Comparison of ENCODE assay signal across 8 mouse cellular contexts in the genomic region with DNA sequence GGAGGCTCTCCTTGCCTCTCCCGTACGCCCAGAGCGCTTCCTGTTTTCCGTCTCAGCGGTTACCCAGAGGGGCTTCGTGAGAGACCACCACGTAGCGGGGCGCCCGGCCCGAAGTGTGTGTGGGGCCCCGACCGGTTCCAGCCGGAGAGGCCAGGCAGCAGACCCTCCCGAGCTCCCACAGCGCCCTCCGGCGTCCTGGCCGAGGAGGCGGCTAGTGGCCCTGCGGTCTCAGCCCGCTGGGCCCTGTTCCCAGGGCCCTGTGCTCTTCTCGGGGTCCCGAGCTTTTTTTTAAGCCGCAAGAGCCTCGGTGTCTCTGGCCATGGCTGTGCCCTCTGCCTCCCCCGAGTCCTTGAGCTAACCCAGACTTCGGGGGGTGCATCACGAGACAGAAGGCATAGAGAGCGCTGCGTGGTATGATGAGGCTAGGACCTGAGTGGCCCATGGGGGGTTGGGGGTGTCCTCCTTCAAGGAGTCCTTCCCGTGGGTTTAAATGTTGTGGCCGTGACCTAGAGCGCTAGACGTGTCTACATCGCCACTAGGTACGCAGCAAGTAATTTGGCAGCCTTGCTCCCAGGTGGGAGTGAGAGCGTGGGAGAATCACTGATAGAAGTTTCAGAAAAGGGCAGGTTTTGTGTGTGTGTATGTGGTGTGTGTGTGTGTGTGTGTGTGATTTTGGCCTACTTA. TPM values are rescaled to one million over a fixed set of nuclear protein-coding genes. Genes with fewer than 3 reads are reported as not detected.
DNase-seq lines count a peak whose midpoint lies in the region; ATAC-seq and TF ChIP-seq lines count a peak whose summit lies in the region.

No protein-coding gene starts in this region.

- peaks cover 32% of the 10 kb centered on the region for H3K4me1 ChIP-seq in erythroblast, embryonic 14.5 days (ENCODE audit: control insufficient read depth)
- H3K4me1 ChIP-seq in hindbrain, embryonic 16.5 days (ENCODE audit: control insufficient read depth, insufficient read depth, low read depth, low read length) = peaks cover 11% of the 10 kb centered on the region
- H3K4me1 ChIP-seq in limb, embryonic 14.5 days (ENCODE audit: control insufficient read depth, insufficient read depth, low read length) = peaks cover 11% of the 10 kb centered on the region
- H3K4me1 ChIP-seq in midbrain, embryonic 15.5 days = peaks cover 25% of the 10 kb centered on the region

- peak overlapping the region; percentile 66 for H3K4me2 ChIP-seq in hindbrain, embryonic 16.5 days (ENCODE audit: low read length)
- H3K4me2 ChIP-seq in limb, embryonic 14.5 days (replicated peaks; ENCODE audit: low read depth, low read length, severe bottlenecking) = peak overlapping the region; percentile 91
- peak overlapping the region; percentile 95 for H3K4me2 ChIP-seq in midbrain, embryonic 15.5 days

- H3K4me3 ChIP-seq in erythroblast, embryonic 14.5 days (replicated peaks) = peak overlapping the region; percentile 81
- peak overlapping the region; percentile 89 for H3K4me3 ChIP-seq in hindbrain, embryonic 16.5 days (ENCODE audit: low read length)
- peak overlapping the region; percentile 85 for H3K4me3 ChIP-seq in limb, embryonic 14.5 days (replicated peaks; ENCODE audit: low read length)
- peak overlapping the region; percentile 75 for H3K4me3 ChIP-seq in midbrain, embryonic 15.5 days

- no peaks in the 10 kb centered on the region for H3K27me3 ChIP-seq in erythroblast, embryonic 14.5 days (ENCODE audit: control insufficient read depth)
- H3K27me3 ChIP-seq in hindbrain, embryonic 16.5 days (replicated peaks; ENCODE audit: control insufficient read depth, insufficient read depth, low read length) = no peaks in the 10 kb centered on the region
- no peaks in the 10 kb centered on the region for H3K27me3 ChIP-seq in limb, embryonic 14.5 days (ENCODE audit: control insufficient read depth, insufficient read depth, low read length)
- no peaks in the 10 kb centered on the region for H3K27me3 ChIP-seq in midbrain, embryonic 15.5 days (replicated peaks)

- peak overlapping the region; percentile 92 for H3K9ac ChIP-seq in hindbrain, embryonic 16.5 days (ENCODE audit: low read depth, low read length)
- peak overlapping the region; percentile 90 for H3K9ac ChIP-seq in limb, embryonic 14.5 days (ENCODE audit: low read depth, low read length, severe bottlenecking)
- peak overlapping the region; percentile 86 for H3K9ac ChIP-seq in midbrain, embryonic 15.5 days

- H3K36me3 ChIP-seq in erythroblast, embryonic 14.5 days (ENCODE audit: control insufficient read depth) = peaks cover 3% of the 10 kb centered on the region; the same call in 1 of the 2 replicates
- no peaks in the 10 kb centered on the region for H3K36me3 ChIP-seq in hindbrain, embryonic 16.5 days (ENCODE audit: control insufficient read depth, insufficient read depth, low read length)
- H3K36me3 ChIP-seq in limb, embryonic 14.5 days (ENCODE audit: control insufficient read depth, insufficient read depth, low read length) = no peaks in the 10 kb centered on the region
- H3K36me3 ChIP-seq in midbrain, embryonic 15.5 days (replicated peaks) = no peaks in the 10 kb centered on the region

- peak overlapping the region; percentile 91 for H3K27ac ChIP-seq in hindbrain, embryonic 16.5 days (ENCODE audit: low read depth, low read length)
- peak overlapping the region; percentile 87 for H3K27ac ChIP-seq in limb, embryonic 14.5 days (replicated peaks; ENCODE audit: low read depth, low read length)
- H3K27ac ChIP-seq in midbrain, embryonic 15.5 days = peak overlapping the region; percentile 92

- ATAC-seq in activated CD4-positive, CD25-positive, alpha-beta regulatory T cell, adult 4 months = peak; percentile 17
- peak; percentile 83 for ATAC-seq in hindbrain, embryonic 16.5 days
- ATAC-seq in limb, embryonic 14.5 days (ENCODE audit: low FRiP score, low read depth) = peak; percentile 73
- ATAC-seq in midbrain, embryonic 15.5 days (replicated peaks) = peak; percentile 82

- under 1% methylated on average over 32 of the region's 38 CpGs for WGBS in hindbrain, embryonic 16.5 days
- under 1% methylated on average over 32 of the region's 38 CpGs for WGBS in limb, embryonic 14.5 days
- WGBS in midbrain, embryonic 15.5 days = 0% methylated on average over 37 of the region's 38 CpGs

- H3K9me3 ChIP-seq in erythroblast, embryonic 14.5 days (ENCODE audit: control insufficient read depth, low read length) = no peaks in the 10 kb centered on the region
- H3K9me3 ChIP-seq in hindbrain, embryonic 16.5 days (ENCODE audit: control insufficient read depth, low read length) = no peaks in the 10 kb centered on the region
- no peaks in the 10 kb centered on the region for H3K9me3 ChIP-seq in limb, embryonic 14.5 days (ENCODE audit: control insufficient read depth, low read length)
- no peaks in the 10 kb centered on the region for H3K9me3 ChIP-seq in midbrain, embryonic 15.5 days

- DNase-seq in kidney, adult 18-20 months = peak; percentile 37
- DNase-seq in kidney, postnatal 10 days = no peak
- DNase-seq in limb, embryonic 14.5 days (ENCODE audit: low spot score) = no peak
- no peak for DNase-seq in yolk sac, embryonic 10.5 days (ENCODE audit: low spot score)

- TF ChIP-seq POLR2A in limb, embryonic 14.5 days (IDR thresholded peaks at IDR 0.05; ENCODE audit: borderline replicate concordance, extremely low read depth, insufficient read depth, insufficient read length) = no peak

RNA-seq across cellular contexts. Expression of a gene that starts 0.6 kb away (rescaled TPM):
- 10 to 100 TPM; 18.1 to 25.7 TPM for polyA plus RNA-seq in activated CD4-positive, CD25-positive, alpha-beta regulatory T cell, adult 4 months (2017; shearing (Covaris generic))
- 0.64 and 0.77 TPM in 2 replicates for polyA plus RNA-seq in erythroblast, embryonic 14.5 days (2012)
- 46.5 and 52.2 TPM in 2 replicates for polyA plus RNA-seq in hindbrain, embryonic 16.5 days (2015; fragmentation: Nextera tagmentation; extraction: Ambion mirVana)
- 21.4 and 23.5 TPM in 2 replicates for polyA plus RNA-seq in limb, embryonic 14.5 days (2012; rRNA removed)
- polyA plus RNA-seq in limb, embryonic 14.5 days (2014; fragmentation: Nextera tagmentation; extraction: Ambion mirVana) = 33.7 and 40.4 TPM in 2 replicates
- 49.9 TPM in 2 replicates for polyA plus RNA-seq in midbrain, embryonic 15.5 days (2015; fragmentation: Nextera tagmentation; extraction: Ambion mirVana)

RNA-seq across cellular contexts. Expression of a gene that starts 29.3 kb away (rescaled TPM):
- 10 to 100 TPM; 90.8 to 92.8 TPM for polyA plus RNA-seq in activated CD4-positive, CD25-positive, alpha-beta regulatory T cell, adult 4 months (2017; shearing (Covaris generic))
- polyA plus RNA-seq in erythroblast, embryonic 14.5 days (2012) = 22.5 and 37.0 TPM in 2 replicates
- polyA plus RNA-seq in hindbrain, embryonic 16.5 days (2015; fragmentation: Nextera tagmentation; extraction: Ambion mirVana) = 495 and 497 TPM in 2 replicates
- polyA plus RNA-seq in limb, embryonic 14.5 days (2012; rRNA removed) = 686 and 736 TPM in 2 replicates
- polyA plus RNA-seq in limb, embryonic 14.5 days (2014; fragmentation: Nextera tagmentation; extraction: Ambion mirVana) = 427 and 463 TPM in 2 replicates
- polyA plus RNA-seq in midbrain, embryonic 15.5 days (2015; fragmentation: Nextera tagmentation; extraction: Ambion mirVana) = 531 and 544 TPM in 2 replicates

Comparison
In these comparisons a context has a peak if more than half of its experiments do, and no peak if none do; other contexts are left out.
1. ATAC-seq: peak in every context shown above with its lines; median percentile 83 in hindbrain, embryonic 16.5 days; 82 in midbrain, embryonic 15.5 days; 73 in limb, embryonic 14.5 days; 17 in activated CD4-positive, CD25-positive, alpha-beta regulatory T cell, adult 4 months.
2. RNA of a gene that starts 0.6 kb away (polyA plus RNA-seq): 46.5 to 52.2 TPM in hindbrain, embryonic 16.5 days, 49.9 TPM in midbrain, embryonic 15.5 days, 21.4 to 40.4 TPM in limb, embryonic 14.5 days and 18.1 to 25.7 TPM in activated CD4-positive, CD25-positive, alpha-beta regulatory T cell, adult 4 months; 0.64 to 0.77 TPM in erythroblast, embryonic 14.5 days; every median in the first group is over 10 times any median in the second.
3. Peak in every context shown above with its lines, with median percentiles within 50 percentile points of each other: H3K4me3 ChIP-seq, H3K27ac ChIP-seq, H3K4me2 ChIP-seq and H3K9ac ChIP-seq.